Mouse (Mus musculus): Measurements from ENCODE around the gene Arfgef3.

DNA sequence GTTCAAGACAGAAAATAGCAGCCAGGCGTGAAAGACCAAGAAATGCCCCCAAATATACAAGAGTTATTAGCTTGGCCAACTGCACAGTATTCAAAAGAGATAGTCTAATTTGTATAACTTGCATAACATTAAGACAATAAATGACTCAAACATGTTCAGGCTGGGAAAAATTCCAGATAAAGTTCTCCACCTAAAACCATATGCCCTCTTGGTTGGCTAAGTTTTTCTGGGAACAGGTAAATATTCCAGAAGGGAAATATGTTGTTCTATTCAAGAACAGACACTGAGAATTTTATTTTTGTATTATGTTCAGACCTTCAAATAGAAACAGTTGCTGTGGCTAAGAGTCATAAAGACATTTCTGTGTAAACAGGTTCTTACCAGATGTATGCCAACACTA lies 96.7 kb downstream of the Arfgef3 start:
- TF ChIP-seq HCFC1 (IDR thresholded peaks at IDR 0.05; ENCODE audit: borderline replicate concordance, insufficient read depth, low read length), result no peak
- no peak for TF ChIP-seq ZC3H11A (IDR thresholded peaks at IDR 0.05; ENCODE audit: borderline replicate concordance, low read depth, low read length)
- TF ChIP-seq CHD2 (IDR thresholded peaks at IDR 0.05; ENCODE audit: low read depth, low read length), result no peak
